Mouse (Mus musculus): Measurements from ENCODE around the gene Veph1.

- TF ChIP-seq POLR2A (IDR thresholded peaks at IDR 0.05; ENCODE audit: control insufficient read depth, extremely low read depth, insufficient read depth, low read length, poor library complexity) (no peak), CTCF (IDR thresholded peaks at IDR 0.05; ENCODE audit: borderline replicate concordance, control insufficient read depth, extremely low read depth, insufficient read depth, low read length, poor library complexity) (no peak)
Observed at GRCm38 (mm10) chr3:66220554-66221242, 75.9 kb downstream of the Veph1 start.
